10 mouse cellular contexts compared by ENCODE assay signal in the genomic region with DNA sequence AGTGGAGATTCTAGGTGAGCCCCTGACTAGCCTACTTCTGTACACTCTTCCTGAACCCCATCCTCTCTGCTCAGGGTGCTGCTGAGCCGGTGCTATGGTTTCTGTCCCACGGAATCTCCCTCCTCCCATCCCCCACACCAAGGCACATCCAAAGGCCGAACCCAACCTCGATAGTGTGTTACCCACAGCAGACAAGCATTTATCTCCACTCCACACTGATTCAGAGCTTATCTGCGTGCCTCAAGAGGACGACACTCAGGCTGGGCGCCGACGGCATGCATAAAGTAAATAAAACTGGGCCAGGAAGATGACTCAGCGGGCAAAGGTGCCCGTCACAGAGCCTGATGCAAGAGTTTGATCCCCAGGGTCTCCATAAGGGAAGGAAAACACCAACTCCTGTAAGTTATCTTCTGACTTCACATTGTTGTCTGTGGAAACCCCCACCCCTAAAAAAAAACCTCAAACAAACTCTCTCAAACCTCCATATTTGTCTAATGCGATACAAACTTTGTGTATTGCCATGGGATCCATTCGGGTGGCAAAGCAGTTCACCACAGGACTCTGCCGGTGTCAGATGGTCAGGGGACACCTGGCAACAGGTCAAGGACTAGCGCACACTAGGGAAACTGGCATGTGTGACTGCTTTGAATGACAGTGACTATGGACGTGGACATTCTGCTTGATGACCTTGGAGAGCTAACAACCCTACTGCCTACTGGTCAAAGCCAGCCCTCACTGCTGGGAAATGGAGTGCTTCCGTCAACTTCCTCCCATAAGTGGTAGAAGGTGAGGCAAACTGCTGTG. TPM values are rescaled to one million over a fixed set of nuclear protein-coding genes. Genes with fewer than 3 reads are reported as not detected.
A peak's percentile ranks its signal among the peaks of the same experiment; 100 is the strongest.
DNase-seq lines count a peak whose midpoint lies in the region; ATAC-seq lines count a peak whose summit lies in the region.
"Had no signal": no experiment of that assay in that cellular context is flagged by ENCODE, and none has a peak within 500 bp of the region (broad histone marks: within the 10 kb centered on the region; RNA-seq: fewer than 3 reads in every experiment).

No protein-coding gene starts in this region.

- no peak overlapping the region for H3K9ac ChIP-seq in lung, embryonic 15.5 days
- peak overlapping the region; percentile 46; the same call in 1 of the 2 replicates for H3K9ac ChIP-seq in liver, embryonic 11.5 days (ENCODE audit: low read depth, low read length)
- no peak overlapping the region for H3K9ac ChIP-seq in stomach, embryonic 16.5 days (ENCODE audit: low read length)

- no peak overlapping the region for H3K27ac ChIP-seq in lung, embryonic 15.5 days
- peak overlapping the region; percentile 84 for H3K27ac ChIP-seq in liver, embryonic 11.5 days (ENCODE audit: low read depth, low read length)
- no peak overlapping the region for H3K27ac ChIP-seq in stomach, embryonic 16.5 days (ENCODE audit: low read length)

- 50% methylated on average over 17 of the region's 17 CpGs for WGBS in lung, embryonic 15.5 days
- WGBS in liver, embryonic 11.5 days, result 38% methylated on average over 17 of the region's 17 CpGs
- 70% methylated on average over 17 of the region's 17 CpGs for WGBS in stomach, embryonic 16.5 days

- DNase-seq in lung, postnatal 10 days, result no peak
- peak; percentile 54 for DNase-seq in liver, embryonic 11.5 days (ENCODE audit: low spot score)
- no peak for DNase-seq in retina, postnatal 1 day
- no peak for DNase-seq in layer of hippocampus, postnatal 36 days
- no peak for DNase-seq in right cerebral cortex, postnatal 4 days
- DNase-seq: kidney, adult 8-10 months; thymus, adult 2 months had no signal

- H3K4me3 ChIP-seq in lung, embryonic 15.5 days, result no peak overlapping the region
- peak overlapping the region; percentile 52 for H3K4me3 ChIP-seq in erythroblast, embryonic 14.5 days (replicated peaks)
- H3K4me3 ChIP-seq in liver, embryonic 11.5 days (ENCODE audit: low read depth, low read length), result no peak overlapping the region
- no peak overlapping the region for H3K4me3 ChIP-seq in stomach, embryonic 16.5 days (replicated peaks; ENCODE audit: low read length)

- peaks cover 22% of the 10 kb centered on the region for H3K4me1 ChIP-seq in lung, embryonic 15.5 days
- peaks cover 74% of the 10 kb centered on the region for H3K4me1 ChIP-seq in erythroblast, embryonic 14.5 days (ENCODE audit: control insufficient read depth)
- H3K4me1 ChIP-seq in liver, embryonic 11.5 days (replicated peaks; ENCODE audit: control insufficient read depth, insufficient read depth, low read length), result peaks cover 38% of the 10 kb centered on the region
- 0 out of 2 replicates have a peak, but pooled peaks cover 4% of the 10 kb centered on the region for H3K4me1 ChIP-seq in stomach, embryonic 16.5 days (ENCODE audit: control insufficient read depth, insufficient read depth, low read length)

- no peaks in the 10 kb centered on the region for H3K9me3 ChIP-seq in lung, embryonic 15.5 days
- no peaks in the 10 kb centered on the region for H3K9me3 ChIP-seq in erythroblast, embryonic 14.5 days (ENCODE audit: control insufficient read depth, low read length)
- H3K9me3 ChIP-seq in liver, embryonic 11.5 days (ENCODE audit: control insufficient read depth, low read length), result no peaks in the 10 kb centered on the region
- H3K9me3 ChIP-seq in stomach, embryonic 16.5 days (replicated peaks; ENCODE audit: control insufficient read depth, low read length), result no peaks in the 10 kb centered on the region

- peaks cover 87% of the 10 kb centered on the region for H3K36me3 ChIP-seq in lung, embryonic 15.5 days
- H3K36me3 ChIP-seq in erythroblast, embryonic 14.5 days (ENCODE audit: control insufficient read depth), result peaks cover 97% of the 10 kb centered on the region
- H3K36me3 ChIP-seq in liver, embryonic 11.5 days (ENCODE audit: control insufficient read depth, insufficient read depth, low read length), result peaks cover 50% of the 10 kb centered on the region
- peaks cover 43% of the 10 kb centered on the region for H3K36me3 ChIP-seq in stomach, embryonic 16.5 days (ENCODE audit: control insufficient read depth, insufficient read depth, low read length)

- peak; percentile 55; the same call in 1 of the 2 replicates for ATAC-seq in lung, embryonic 15.5 days (ENCODE audit: borderline replicate concordance, extremely low read depth, low FRiP score, low TSS enrichment)
- peak; percentile 95 for ATAC-seq in liver, embryonic 11.5 days (replicated peaks; ENCODE audit: low FRiP score)
- ATAC-seq in stomach, embryonic 16.5 days (ENCODE audit: insufficient read depth, low FRiP score), result peak; percentile 54; the same call in 1 of the 2 replicates

- no peaks in the 10 kb centered on the region for H3K27me3 ChIP-seq in lung, embryonic 15.5 days
- no peaks in the 10 kb centered on the region for H3K27me3 ChIP-seq in erythroblast, embryonic 14.5 days (ENCODE audit: control insufficient read depth)
- H3K27me3 ChIP-seq in liver, embryonic 11.5 days (replicated peaks; ENCODE audit: control insufficient read depth, insufficient read depth, low read length), result no peaks in the 10 kb centered on the region
- no peaks in the 10 kb centered on the region for H3K27me3 ChIP-seq in stomach, embryonic 16.5 days (ENCODE audit: control insufficient read depth, insufficient read depth, low read length)

- no peak overlapping the region for H3K4me2 ChIP-seq in lung, embryonic 15.5 days
- H3K4me2 ChIP-seq in liver, embryonic 11.5 days, result peak overlapping the region; percentile 50
- H3K4me2 ChIP-seq in stomach, embryonic 16.5 days (ENCODE audit: low read depth, low read length), result no peak overlapping the region

RNA-seq across cellular contexts. Expression of gene Tpm1, which starts 24.1 kb away (rescaled TPM):
- 747 and 774 TPM in 2 replicates for polyA plus RNA-seq in lung, embryonic 15.5 days (2015; fragmentation: Nextera tagmentation; extraction: Ambion mirVana)
- 12.8 and 14.1 TPM in 2 replicates for polyA plus RNA-seq in erythroblast, embryonic 14.5 days (2012)
- polyA plus RNA-seq in liver, embryonic 11.5 days (2014; fragmentation: Nextera tagmentation; extraction: Ambion mirVana), result 378 and 420 TPM in 2 replicates
- 1,286 and 1,473 TPM in 2 replicates for polyA plus RNA-seq in stomach, embryonic 16.5 days (2015; fragmentation: Nextera tagmentation; extraction: Ambion mirVana)
- 100 to 1,000 TPM; 219 to 236 TPM for total RNA-seq in layer of hippocampus, postnatal 36 days (2021)

RNA-seq across cellular contexts. Expression of gene Lactb, which starts 49.8 kb away (rescaled TPM):
- polyA plus RNA-seq in lung, embryonic 15.5 days (2015; fragmentation: Nextera tagmentation; extraction: Ambion mirVana), result 6.7 and 7.2 TPM in 2 replicates
- polyA plus RNA-seq in erythroblast, embryonic 14.5 days (2012), result 0.16 and 0.20 TPM in 2 replicates
- polyA plus RNA-seq in liver, embryonic 11.5 days (2014; fragmentation: Nextera tagmentation; extraction: Ambion mirVana), result 11.6 and 12.7 TPM in 2 replicates
- polyA plus RNA-seq in stomach, embryonic 16.5 days (2015; fragmentation: Nextera tagmentation; extraction: Ambion mirVana), result 6.2 and 7.8 TPM in 2 replicates
- total RNA-seq in layer of hippocampus, postnatal 36 days (2021), result 10 to 100 TPM; 13.9 to 14.4 TPM

Comparison
In these comparisons a context has a peak if more than half of its experiments do, and no peak if none do; other contexts are left out.
1. RNA of gene Tpm1, which starts 24.1 kb away (polyA plus RNA-seq): 1,286 to 1,473 TPM in stomach, embryonic 16.5 days, 747 to 774 TPM in lung, embryonic 15.5 days and 378 to 420 TPM in liver, embryonic 11.5 days; 12.8 to 14.1 TPM in erythroblast, embryonic 14.5 days; every median in the first group is over 10 times any median in the second.
2. Peak in every context shown above with its lines, with median percentiles within 50 percentile points of each other: ATAC-seq.